Mouse (Mus musculus) embryo, embryonic 11.5 days (tissue): ENCODE measurements around the gene Taf13.
"Not testable (repeated sequence)": the region's sequence is repeated elsewhere in the genome, so short reads cannot be mapped to it uniquely, and the experiment has no call there.

Source experiments
- DNase-seq: peaks from one replicate; pipeline ENCODE4 v3.0.0-alpha.2; 2012; ENCODE audit warnings: low read depth, low spot score

The Taf13 gene

GRCm38 (mm10) chr3:108571443-108572294 is at the start of gene Taf13:
Gene Taf13 (plus strand): TSS chr3:108571698.
- peak; percentile 94 for DNase-seq

- no peak for DNase-seq
Measured at GRCm38 (mm10) chr3:108523415-108523814, 48.1 kb upstream of the Taf13 start.

DNA sequence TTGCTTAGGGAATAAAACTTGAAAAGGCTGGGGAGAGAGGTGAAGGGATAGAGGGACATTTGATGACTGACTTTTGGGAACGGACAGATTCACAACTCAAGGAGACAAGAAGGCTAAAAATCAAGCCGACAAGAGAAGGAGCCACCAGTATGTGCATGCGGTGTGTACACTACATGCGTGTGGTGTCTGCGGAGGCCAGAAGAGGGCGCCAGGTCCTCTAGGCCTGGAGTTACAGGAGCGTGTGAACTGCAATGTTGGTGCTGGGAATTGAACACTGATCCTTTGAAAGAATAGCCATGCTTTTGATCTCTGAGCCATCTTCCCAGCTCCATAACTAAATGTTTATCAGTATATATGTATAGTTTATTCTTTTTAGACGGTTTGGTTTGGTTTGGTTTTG is 43.0 kb upstream of the Taf13 start:
- DNase-seq = no peak

DNA sequence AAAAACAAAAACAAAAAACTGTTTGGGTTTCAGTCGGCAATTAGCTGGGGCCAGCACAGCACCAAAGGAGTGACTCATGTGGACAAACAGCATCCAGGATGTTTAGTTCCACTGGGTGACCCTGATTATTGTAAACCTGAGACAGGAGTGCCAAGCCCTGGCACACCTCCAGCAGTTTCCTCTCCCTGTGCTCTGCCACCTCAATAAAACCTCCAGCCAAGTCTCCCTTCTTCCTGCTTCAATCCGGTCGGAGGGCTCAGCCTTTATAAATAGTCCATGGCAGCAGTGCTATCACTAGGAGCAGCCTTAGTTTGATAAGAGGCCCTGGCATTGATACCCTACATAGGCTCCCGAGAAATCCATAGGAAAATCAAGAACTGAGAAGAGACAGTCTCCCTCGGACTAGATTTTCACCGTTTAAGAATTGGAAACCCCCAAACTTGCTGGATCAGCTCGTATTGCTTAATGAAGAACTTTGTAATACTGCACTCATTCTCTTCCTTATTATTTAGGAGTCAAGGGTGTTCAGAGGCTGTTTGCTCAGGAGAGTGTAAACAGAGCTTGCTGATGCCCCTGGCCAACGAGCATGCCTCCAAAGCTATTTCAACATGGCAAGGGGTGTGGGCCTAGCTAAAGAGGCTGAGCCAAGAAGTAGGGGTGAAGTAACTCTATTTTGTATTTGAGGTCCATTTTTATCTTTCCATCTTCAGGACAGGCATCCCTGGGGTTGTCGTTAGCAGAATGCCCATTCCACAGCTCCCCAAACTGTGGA is 38.2 kb upstream of the Taf13 start:
- no peak for DNase-seq

- DNase-seq = no peak
Measured at GRCm38 (mm10) chr3:108533951-108534350, 37.5 kb upstream of the Taf13 start, which contains the start of gene 1700013F07Rik. Gene 1700013F07Rik (plus strand): TSS chr3:108534150.

DNA sequence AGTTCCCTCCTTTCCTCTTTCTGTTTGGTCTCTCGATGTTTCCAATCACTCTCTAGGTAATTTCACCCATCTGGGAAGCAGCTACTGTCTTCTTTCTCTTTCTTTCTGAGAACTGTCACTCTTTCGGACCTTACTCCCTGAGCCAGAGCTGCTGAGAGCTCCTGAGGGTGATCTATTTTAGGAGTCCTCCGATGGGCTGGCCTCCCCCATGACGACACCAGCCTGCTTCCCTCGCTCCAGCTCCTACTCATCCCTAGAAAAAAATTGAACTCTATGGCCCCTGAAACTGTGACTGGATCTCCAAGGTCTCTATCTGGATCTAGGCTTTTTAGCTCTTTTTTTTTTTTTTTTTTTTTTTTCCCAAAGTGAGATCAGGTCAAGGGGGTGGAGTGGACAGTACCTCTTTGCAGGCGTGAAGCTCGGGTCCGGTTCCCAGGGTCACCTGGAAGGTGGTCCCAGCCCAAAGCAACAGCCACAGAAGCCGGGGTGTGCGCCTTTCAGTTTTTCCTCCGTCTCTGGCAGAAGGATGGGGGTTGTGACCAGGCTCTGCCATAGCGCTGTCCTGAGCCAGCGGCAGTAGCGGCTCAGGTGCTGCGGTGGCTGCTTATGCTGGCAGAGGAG is 35.5 kb upstream of the Taf13 start:
- DNase-seq = no peak

DNA sequence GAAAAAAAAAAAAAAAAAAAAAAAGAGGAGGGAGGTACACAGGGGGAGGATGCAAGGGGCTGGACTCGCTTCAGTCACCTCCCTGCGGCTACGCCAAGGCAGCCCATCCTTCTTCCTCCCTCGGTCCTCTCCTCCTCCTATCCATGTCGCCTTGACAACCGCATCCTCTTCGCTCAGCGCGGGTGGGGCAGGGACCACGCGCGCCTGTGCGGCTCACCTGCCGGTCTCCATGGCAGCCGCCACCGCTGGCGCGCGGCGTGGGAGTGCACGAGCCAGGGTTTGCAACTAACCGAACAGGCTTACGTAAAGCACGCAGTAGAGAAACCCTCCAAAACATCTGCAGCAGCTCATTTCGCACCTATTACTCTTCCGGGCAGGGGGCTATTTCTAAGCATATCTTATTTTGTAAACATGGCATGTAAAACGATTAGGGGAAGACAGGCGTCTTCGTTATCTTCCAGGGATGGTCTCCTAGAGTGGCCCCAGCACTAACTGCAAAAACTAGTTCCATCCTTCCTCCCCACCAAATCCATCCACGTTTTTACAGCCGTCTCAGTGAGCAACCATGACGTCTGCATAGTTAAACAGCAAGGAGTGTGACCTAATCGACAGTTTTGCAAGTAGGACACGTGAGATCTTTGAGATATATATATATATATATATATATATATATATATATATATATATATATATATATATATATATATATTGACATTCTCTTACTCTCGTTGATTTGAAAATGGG is 34.8 kb upstream of the Taf13 start, which contains the start of gene 5330417C22Rik:
Gene 5330417C22Rik (minus strand): TSS at position 20 of the 744 bp plus-strand sequence.
- DNase-seq = no peak

DNA sequence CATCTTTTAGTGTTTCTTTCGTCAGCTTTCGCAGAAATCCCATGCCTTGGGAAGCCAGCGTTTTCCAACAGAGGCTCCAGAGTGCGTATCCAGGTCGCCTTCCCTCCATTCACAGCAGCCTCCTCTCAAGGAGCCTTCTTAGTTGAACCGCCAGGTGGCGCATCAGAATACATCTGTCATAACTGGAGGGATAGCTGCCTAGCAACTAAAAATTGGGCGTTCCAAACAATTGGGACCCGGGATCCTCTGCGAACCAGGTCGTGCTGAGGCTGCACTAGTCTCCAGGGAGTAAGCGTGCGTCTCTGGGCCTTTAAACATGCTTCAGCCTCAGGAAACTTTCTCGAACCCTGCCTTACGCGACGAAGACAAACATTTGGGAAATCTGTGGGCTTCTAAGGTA is 34.2 kb upstream of the Taf13 start:
- peak; percentile 83 for DNase-seq

DNA sequence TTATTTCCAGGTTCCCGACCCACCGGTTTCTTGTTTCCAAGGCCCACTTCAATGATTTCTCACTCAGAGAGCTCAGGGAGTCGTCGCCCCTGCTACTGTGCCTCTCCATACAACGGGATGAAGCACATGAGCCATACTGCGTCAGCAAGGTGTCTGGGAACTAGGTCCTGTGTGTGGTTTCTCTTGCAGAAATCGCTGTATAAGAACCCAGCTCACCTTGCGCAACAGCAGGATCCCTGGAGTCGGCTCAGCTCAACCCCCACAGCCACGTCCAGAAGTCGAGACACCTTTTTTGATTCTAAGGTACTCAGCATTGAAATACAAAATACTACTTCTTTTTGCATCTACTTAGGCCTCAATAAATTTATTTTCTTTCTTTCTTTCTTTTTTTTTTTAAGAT is 29.2 kb upstream of the Taf13 start:
- DNase-seq = no peak

DNA sequence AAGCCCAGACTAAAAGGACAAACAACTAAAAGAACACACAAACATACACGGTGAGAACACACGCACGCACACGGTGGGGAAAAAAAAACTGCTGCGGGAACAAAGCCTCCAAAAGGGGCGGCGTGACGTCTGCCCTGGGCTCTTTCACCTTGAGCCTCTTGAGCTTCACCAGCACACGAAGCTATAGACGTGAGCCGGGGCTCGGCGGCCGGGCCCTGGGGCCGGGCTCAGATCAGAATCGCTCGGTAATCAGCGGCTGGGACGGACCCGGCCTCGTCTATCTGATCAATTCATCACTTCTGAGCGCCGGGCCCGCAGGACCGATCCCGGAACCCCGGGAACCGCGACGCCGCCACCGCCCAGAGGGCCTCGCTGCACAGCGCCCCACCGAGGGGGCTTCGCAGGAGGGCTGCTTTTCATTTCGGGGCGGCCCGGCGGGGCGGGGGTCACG is 17.4 kb upstream of the Taf13 start:
- DNase-seq = no peak

DNA sequence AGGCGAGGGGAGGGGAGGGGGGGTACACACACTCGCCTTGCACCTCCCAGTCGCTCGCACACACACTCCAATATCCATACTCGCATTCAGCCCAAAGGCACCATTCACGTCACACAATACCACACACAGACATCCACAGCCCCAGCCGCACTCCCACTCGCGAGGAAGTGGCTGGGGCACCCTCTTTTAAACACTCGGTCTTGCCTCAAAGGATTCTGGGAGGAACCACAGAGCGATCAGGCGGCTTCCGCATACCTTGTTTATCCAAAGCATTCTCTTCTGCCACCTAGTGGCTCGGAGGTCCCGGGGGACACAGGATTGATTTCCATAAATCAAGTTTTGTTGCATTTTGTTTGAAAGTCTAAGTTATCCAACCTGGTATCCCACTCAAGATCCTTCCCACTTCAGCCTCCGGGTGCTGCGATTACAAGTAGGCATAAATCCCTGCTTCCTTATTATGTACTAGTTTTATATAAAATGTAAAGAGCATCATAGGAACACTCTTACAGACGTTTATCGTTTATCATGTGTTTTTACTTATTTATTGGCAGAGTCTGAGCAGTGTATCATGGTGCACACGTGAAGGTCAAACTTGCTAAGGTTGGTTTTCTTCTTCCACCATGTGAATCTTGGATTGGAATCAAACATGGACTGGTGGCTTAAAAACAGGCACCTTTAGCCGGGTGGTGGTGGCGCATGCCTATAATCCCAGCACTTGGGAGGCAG is 16.7 kb upstream of the Taf13 start:
- peak; percentile 87 for DNase-seq

GRCm38 (mm10) chr3:108557888-108558287 is 13.6 kb upstream of the Taf13 start:
- DNase-seq = no peak

DNA sequence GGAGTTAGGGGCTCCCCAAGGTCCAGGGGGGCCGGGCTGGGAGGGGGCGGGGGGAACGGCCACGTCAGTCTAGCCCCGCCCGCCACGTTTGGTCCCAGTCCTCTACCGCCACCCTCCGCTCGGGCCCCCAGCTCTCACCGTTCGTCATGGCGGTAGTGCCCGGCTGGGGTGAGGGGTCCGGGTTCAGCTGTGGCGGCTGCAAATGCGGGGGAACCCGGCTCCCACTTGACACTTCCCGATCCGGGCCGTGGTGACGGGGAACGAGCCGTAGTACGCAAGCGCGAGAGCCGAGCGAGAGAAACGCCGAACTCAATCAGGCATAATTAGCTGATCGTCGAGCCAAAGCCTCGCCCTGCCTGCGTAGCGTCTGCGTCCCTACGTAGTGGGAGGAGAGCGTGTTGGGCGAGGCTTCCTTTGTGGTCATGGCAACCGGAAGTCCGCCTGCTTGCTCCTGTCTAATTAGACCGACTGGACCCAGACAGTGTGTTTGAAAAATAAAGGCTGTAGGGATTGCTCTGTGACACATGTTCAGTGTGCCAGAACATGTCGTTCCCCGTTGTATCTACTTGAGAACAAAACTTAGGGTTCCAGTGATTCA is 9.3 kb upstream of the Taf13 start, which contains the start of gene Tmem167b:
Gene Tmem167b (minus strand): TSS at position 334 of the 598 bp plus-strand sequence.
- DNase-seq = peak; percentile 96

GRCm38 (mm10) chr3:108562777-108563271 is 8.7 kb upstream of the Taf13 start:
- DNase-seq = no peak

- peak; percentile 72 for DNase-seq
Measured at GRCm38 (mm10) chr3:108563309-108563708, 8.2 kb upstream of the Taf13 start.

GRCm38 (mm10) chr3:108567990-108568877 is 3.3 kb upstream of the Taf13 start:
- DNase-seq = no peak

DNA sequence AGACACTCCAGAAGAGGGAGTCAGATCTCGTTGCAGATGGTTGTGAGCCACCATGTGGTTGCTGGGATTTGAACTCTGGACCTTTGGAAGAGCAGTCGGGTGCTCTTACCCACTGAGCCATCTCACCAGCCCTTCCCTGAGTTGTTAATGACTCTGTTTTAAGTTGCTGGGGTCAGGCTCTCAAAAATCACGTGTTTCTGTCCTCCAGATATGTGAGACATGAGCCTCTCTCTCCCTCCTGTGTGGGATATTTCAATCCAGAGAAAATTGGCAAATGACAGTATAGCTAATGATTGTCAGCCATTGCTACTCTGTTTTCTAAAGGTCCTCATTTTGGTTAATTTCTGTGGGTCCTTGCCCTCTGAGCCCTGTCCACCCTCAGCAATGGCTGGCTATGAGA is 1.9 kb upstream of the Taf13 start:
- not testable (repeated sequence) for DNase-seq

GRCm38 (mm10) chr3:108570813-108571212 is 685 bp upstream of the Taf13 start:
- no peak for DNase-seq
